Mouse (Mus musculus) lung, embryonic 14.5 days (tissue): ENCODE results near the gene Cypt3. TPM values are rescaled to one million over a fixed set of nuclear protein-coding genes. Genes with fewer than 3 reads are reported as not detected.

Experiments
- ATAC-seq: fragments of 200-750 bp; cut with Nextera tagmentation; 2 replicates; pipeline ENCODE4 v1.8.0; 2017; ENCODE audit warnings: mild to moderate bottlenecking, moderate TSS enrichment, moderate library complexity; ENCODE audit not compliant: insufficient read depth
- DNase-seq: peaks from one replicate; pipeline ENCODE4 v3.0.0-alpha.2; 2015
- H3K27ac ChIP-seq: fragments of 300-500 bp; sonication (generic); 2 replicates; pipeline ENCODE4 v1.5.1; 2014; ENCODE audit warnings: low read depth, mild to moderate bottlenecking, moderate library complexity
- H3K27me3 ChIP-seq: fragments of 300-500 bp; sonication (generic); 2 replicates; pipeline ENCODE4 v1.6.1; 2014; ENCODE audit warnings: low read length, control low read depth; ENCODE audit not compliant: insufficient read depth
- H3K36me3 ChIP-seq: fragments of 300-500 bp; sonication (generic); 2 replicates; pipeline ENCODE4 v1.6.1; 2014; ENCODE audit warnings: control low read depth; ENCODE audit not compliant: insufficient read depth
- H3K4me1 ChIP-seq: fragments of 300-500 bp; sonication (generic); 2 replicates; pipeline ENCODE4 v1.6.1; 2014; ENCODE audit warnings: antibody characterized with exemption, control low read depth; ENCODE audit not compliant: insufficient read depth
- H3K4me2 ChIP-seq: fragments of 300-500 bp; sonication (generic); 2 replicates; pipeline ENCODE4 v1.6.1; 2014; ENCODE audit warnings: mild to moderate bottlenecking
- H3K4me3 ChIP-seq: fragments of 300-500 bp; sonication (generic); 2 replicates; pipeline ENCODE4 v1.5.1; 2014; ENCODE audit warnings: low read depth, low read length
- H3K9ac ChIP-seq: fragments of 300-500 bp; sonication (generic); 2 replicates; pipeline ENCODE4 v1.6.1; 2014
- H3K9me3 ChIP-seq: fragments of 300-500 bp; sonication (generic); 2 replicates; pipeline ENCODE4 v1.6.1; 2016; ENCODE audit warnings: low read depth, low read length, control low read depth
- CTCF ChIP-seq: IDR thresholded peaks from 2 replicates; pipeline ENCODE4 v1.5.1; 2016; ENCODE audit warnings: antibody characterized with exemption, low read depth
- WGBS: fragments of 180-500 bp; shearing (Covaris S2); extraction: QIAGEN DNeasy Blood & Tissue Kit; methylation state at CpG from one replicate; pipeline ENCODE4 v1.1.7; 2014; 5-methylcytosine and 5-hydroxymethylcytosine counted together
- polyA plus RNA-seq: library from polyadenylated mRNA; unstranded; fragments of >200 nt; fragmentation: Nextera tagmentation; extraction: Ambion mirVana; gene quantifications from 2 replicates; pipeline ENCODE4 v1.2.1, GENCODE M21; 2014

Gene Cypt3
- polyA plus RNA-seq: not detected in 2 replicates

DNA sequence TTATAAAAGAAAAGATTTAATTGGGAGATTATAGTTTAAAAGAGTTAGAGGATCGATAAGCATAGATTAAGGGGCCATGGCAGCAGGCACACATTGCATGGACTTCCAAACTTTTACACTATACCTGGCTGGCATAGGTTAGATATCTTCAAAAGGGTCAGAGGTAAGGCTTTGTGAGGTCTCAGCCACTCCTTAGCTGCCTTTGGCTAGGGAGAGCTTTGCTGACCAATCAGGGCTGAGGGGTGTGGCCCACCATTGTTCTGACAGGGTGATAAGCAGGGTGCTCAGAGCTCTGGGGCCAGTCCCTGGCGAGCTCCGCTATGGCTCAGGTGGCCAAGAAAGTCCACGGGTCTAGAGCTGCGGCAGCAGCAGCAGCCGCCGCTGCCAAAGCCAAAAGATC is at the start of gene Cypt3:
Cypt3 (plus strand) TSS at position 301 of the 400 bp plus-strand sequence.
- ATAC-seq (no peak), DNase-seq (no peak)
- no peaks in the 10 kb centered on the region for H3K36me3 ChIP-seq
- no peaks in the 10 kb centered on the region for H3K27me3 ChIP-seq
- WGBS: 73% methylated on average over 7 of the region's 7 CpGs
- no peaks in the 10 kb centered on the region for H3K9me3 ChIP-seq
- TF ChIP-seq CTCF: no peak
- no peak within 1 kb of the TSS for H3K27ac ChIP-seq
- no peaks in the 10 kb centered on the region for H3K4me1 ChIP-seq
- no peak within 1 kb of the TSS for H3K4me2 ChIP-seq
- no peak within 1 kb of the TSS for H3K9ac ChIP-seq
- no peak within 1 kb of the TSS for H3K4me3 ChIP-seq

DNA sequence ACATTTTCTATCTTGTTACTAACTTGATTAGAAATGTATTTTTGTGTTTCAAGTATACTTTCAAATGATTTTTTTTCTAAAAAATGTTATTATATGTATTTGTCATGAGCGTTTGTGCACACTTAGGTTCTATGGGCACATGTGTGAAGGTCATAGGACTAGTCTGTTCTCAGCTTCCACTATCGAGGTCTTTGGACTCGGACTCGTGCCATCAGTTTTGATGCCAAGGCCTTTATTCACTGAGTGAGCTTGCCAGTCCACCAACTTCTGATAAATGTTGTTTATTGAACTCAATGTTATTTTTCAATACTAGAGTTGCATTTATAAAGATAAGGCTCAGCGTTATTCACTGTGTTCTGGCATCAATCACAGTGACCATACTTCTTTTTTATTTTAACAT is 42.9 kb upstream of the Cypt3 start:
- 75% methylated on average over 5 of the region's 5 CpGs for WGBS
- no peak overlapping the region for H3K9ac ChIP-seq
- H3K4me2 ChIP-seq: no peak overlapping the region
- DNase-seq (no peak), ATAC-seq (no peak)
- H3K9me3 ChIP-seq: no peaks in the 10 kb centered on the region
- no peaks in the 10 kb centered on the region for H3K27me3 ChIP-seq
- no peak overlapping the region for H3K27ac ChIP-seq
- no peaks in the 10 kb centered on the region for H3K4me1 ChIP-seq
- no peaks in the 10 kb centered on the region for H3K36me3 ChIP-seq
- no peak for TF ChIP-seq CTCF
- no peak overlapping the region for H3K4me3 ChIP-seq

DNA sequence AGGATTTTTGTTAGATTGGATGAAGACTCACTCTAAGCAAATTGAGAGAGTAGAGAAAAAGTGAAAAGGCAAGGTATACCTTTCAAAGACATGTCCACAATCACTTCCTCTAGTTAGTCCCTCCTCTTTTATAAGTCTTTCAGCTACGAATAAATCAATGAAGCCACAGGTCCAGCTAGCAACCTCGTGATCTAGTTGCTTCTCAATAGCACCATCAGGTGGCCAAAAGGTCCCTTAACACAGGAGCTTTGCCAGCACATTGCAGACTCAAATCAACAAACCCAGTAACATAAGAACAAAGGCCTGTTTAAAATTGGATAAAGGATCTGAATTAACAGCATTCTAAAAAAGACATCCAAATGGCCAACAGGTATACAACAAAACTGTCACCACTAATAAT is 30.0 kb upstream of the Cypt3 start:
- H3K4me1 ChIP-seq: no peaks in the 10 kb centered on the region
- TF ChIP-seq CTCF: peak; percentile 44; the same call in 1 of the 2 replicates

GRCm38 (mm10) chrX:153556634-153557033 is 1.8 kb upstream of the Cypt3 start:
- Histone ChIP-seq H3K4me1 (no peaks in the 10 kb centered on the region), H3K36me3 (no peaks in the 10 kb centered on the region), H3K4me3 (no peak overlapping the region), H3K4me2 (no peak overlapping the region), H3K9me3 (no peaks in the 10 kb centered on the region), H3K27me3 (no peaks in the 10 kb centered on the region), H3K27ac (no peak overlapping the region), H3K9ac (no peak overlapping the region)
- no peak for DNase-seq
- TF ChIP-seq CTCF: no peak
- WGBS: 81% methylated on average over 2 of the region's 2 CpGs
- ATAC-seq: no peak

More for the DNA sequence above, 30.0 kb upstream of the Cypt3 start:
- Histone ChIP-seq H3K4me3 (no peak overlapping the region), H3K27ac (no peak overlapping the region), H3K9me3 (no peaks in the 10 kb centered on the region), H3K36me3 (no peaks in the 10 kb centered on the region), H3K27me3 (no peaks in the 10 kb centered on the region), H3K9ac (no peak overlapping the region), H3K4me2 (no peak overlapping the region)
- WGBS: 30% methylated on average over 2 of the region's 2 CpGs
- peak; percentile 57 for DNase-seq
- no peak for ATAC-seq

DNA sequence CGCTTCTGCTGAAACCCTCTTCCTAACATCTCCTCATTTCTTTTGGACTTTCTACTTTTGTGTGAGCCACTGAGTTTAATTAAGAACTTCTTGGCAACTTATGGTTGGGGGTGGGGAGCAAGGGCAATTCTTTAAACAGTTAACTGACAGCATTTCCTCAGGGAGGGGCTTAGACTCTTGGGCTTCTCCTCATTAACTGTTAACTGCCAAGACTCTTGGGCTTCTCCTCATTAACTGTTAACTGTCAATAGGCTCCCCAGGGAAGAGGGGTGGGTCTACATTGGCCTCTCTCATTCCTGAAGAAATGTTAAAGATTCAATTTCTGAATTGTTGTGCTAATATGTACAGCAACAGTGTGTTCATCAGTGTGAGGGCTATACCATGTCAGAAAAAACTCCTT is 6.3 kb downstream of the Cypt3 start:
- ATAC-seq: no peak
- Histone ChIP-seq H3K4me3 (no peak overlapping the region), H3K27me3 (no peaks in the 10 kb centered on the region), H3K27ac (no peak overlapping the region), H3K4me2 (no peak overlapping the region), H3K36me3 (no peaks in the 10 kb centered on the region), H3K4me1 (no peaks in the 10 kb centered on the region), H3K9me3 (no peaks in the 10 kb centered on the region), H3K9ac (no peak overlapping the region)
- no peak for TF ChIP-seq CTCF
- DNase-seq: no peak
- 43% methylated on average over 1 of the region's 1 CpGs for WGBS

DNA sequence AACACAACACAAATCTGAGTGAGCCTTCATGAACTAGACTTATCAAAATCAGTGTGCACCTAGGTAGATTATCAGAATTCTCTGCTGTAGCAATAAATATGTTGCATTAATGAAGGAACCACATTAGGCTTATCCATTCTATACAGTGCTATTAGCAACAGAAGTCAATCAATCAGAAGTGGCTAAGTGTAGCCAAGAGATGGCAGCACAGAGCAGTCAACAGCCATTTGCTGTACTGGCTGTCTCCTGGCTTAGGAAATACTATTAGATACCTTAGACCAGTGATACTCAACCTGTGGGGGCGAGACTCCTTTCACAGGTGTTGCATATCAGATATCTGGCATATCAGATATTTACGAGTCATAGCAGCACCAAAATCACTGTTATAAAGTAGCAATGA is 41.2 kb downstream of the Cypt3 start:
- no peak overlapping the region for H3K9ac ChIP-seq
- H3K36me3 ChIP-seq: no peaks in the 10 kb centered on the region
- peak; percentile 11 for DNase-seq
- no peaks in the 10 kb centered on the region for H3K27me3 ChIP-seq
- H3K4me1 ChIP-seq: no peaks in the 10 kb centered on the region
- WGBS: 38% methylated on average over 2 of the region's 2 CpGs
- ATAC-seq: no peak
- no peaks in the 10 kb centered on the region for H3K9me3 ChIP-seq
- no peak; the same call in 1 of the 2 replicates for TF ChIP-seq CTCF
- H3K27ac ChIP-seq: no peak overlapping the region
- no peak overlapping the region for H3K4me3 ChIP-seq
- no peak overlapping the region for H3K4me2 ChIP-seq

Other genes with a start within 250 kb of the Cypt3 start
- gene Ubqln2, start 60.4 kb upstream of the Cypt3 start, polyA plus RNA-seq: 35.0 and 35.2 TPM in 2 replicates
- 8.1 and 9.4 TPM in 2 replicates for gene Kctd12b, start 137.8 kb downstream of the Cypt3 start, polyA plus RNA-seq
- gene Nbdy, start 165.0 kb downstream of the Cypt3 start, polyA plus RNA-seq: 103 and 108 TPM in 2 replicates